Mouse (Mus musculus) gastrocnemius, postnatal 10 days (tissue): Measurements from ENCODE around the gene Cep250. TPM values are rescaled to one million over a fixed set of nuclear protein-coding genes. Genes with fewer than 3 reads are reported as not detected.
"Not testable (repeated sequence)": the region's sequence is repeated elsewhere in the genome, so short reads cannot be mapped to it uniquely, and the experiment has no call there.

Experiments
- DNase-seq: peaks from one replicate; pipeline ENCODE4 v3.0.0; 2021; ENCODE audit warnings: mixed read lengths
- long read RNA-seq, 2 experiments: library from polyadenylated mRNA; stranded (forward); transcript quantifications; one replicate each; pipeline ENCODE4 v2.0.0; 2021
- total RNA-seq, 2 experiments: library from RNA; stranded (reverse); gene quantifications; 2 replicates each; pipeline ENCODE4 v1.2.3; 2021

Gene Cep250
- total RNA-seq: 10 to 100 TPM in 1 of 2 experiments, 1 to 10 TPM in 1; 7.8 to 11.7 TPM
- long read RNA-seq, experiment 1, partial matches to known transcripts: 8 of 15 reads
- long read RNA-seq, experiment 1, other reads (novel, unspliced or antisense): 7 of 15 reads
- long read RNA-seq, experiment 2, partial matches to known transcripts: 5 of 9 reads
- long read RNA-seq, experiment 2, other reads (novel, unspliced or antisense): 4 of 9 reads

- peak; percentile 88 for DNase-seq
Observed at GRCm38 (mm10) chr2:155956134-155957059, at the start of gene Cep250. Gene Cep250, plus strand, starts transcription at chr2:155956458.

GRCm38 (mm10) chr2:155914684-155915083 is 41.6 kb upstream of the Cep250 start:
- no peak for DNase-seq

GRCm38 (mm10) chr2:155923143-155923542 is 33.1 kb upstream of the Cep250 start:
- DNase-seq: no peak

- DNase-seq: not testable (repeated sequence)
Observed at GRCm38 (mm10) chr2:155925213-155925612, 31.0 kb upstream of the Cep250 start.

GRCm38 (mm10) chr2:155928711-155929345 is 27.4 kb upstream of the Cep250 start:
- DNase-seq: no peak

- peak; percentile 86 for DNase-seq
Observed at GRCm38 (mm10) chr2:155929531-155930442, 26.5 kb upstream of the Cep250 start, which contains the start of gene Uqcc1. Gene Uqcc1, minus strand, starts transcription at chr2:155930310.

- DNase-seq: no peak
Observed at GRCm38 (mm10) chr2:155939897-155940529, 16.2 kb upstream of the Cep250 start.

GRCm38 (mm10) chr2:155940681-155941080 is 15.6 kb upstream of the Cep250 start, which contains the start of gene Gm15557:
Gene Gm15557, plus strand, starts transcription at chr2:155940728.
- DNase-seq: no peak

- DNase-seq: peak; percentile 78
Observed at GRCm38 (mm10) chr2:155941697-155942442, 14.4 kb upstream of the Cep250 start.

- DNase-seq: no peak
Observed at GRCm38 (mm10) chr2:155943463-155943862, 12.8 kb upstream of the Cep250 start.

- no peak for DNase-seq
Observed at GRCm38 (mm10) chr2:155944685-155945084, 11.6 kb upstream of the Cep250 start.

GRCm38 (mm10) chr2:155945124-155945523 is 11.1 kb upstream of the Cep250 start, which contains the start of gene Gdf5:
Gene Gdf5, minus strand, starts transcription at chr2:155945367.
- DNase-seq: no peak

- DNase-seq: no peak
Observed at GRCm38 (mm10) chr2:155945580-155945979, 10.7 kb upstream of the Cep250 start.

- peak; percentile 87 for DNase-seq
Observed at GRCm38 (mm10) chr2:155946069-155946468, 10.2 kb upstream of the Cep250 start.

- DNase-seq: no peak
Observed at GRCm38 (mm10) chr2:155946499-155946898, 9.8 kb upstream of the Cep250 start.

- DNase-seq: no peak
Observed at GRCm38 (mm10) chr2:155947390-155948002, 8.8 kb upstream of the Cep250 start.

- no peak for DNase-seq
Observed at GRCm38 (mm10) chr2:155949362-155949761, 6.9 kb upstream of the Cep250 start.

GRCm38 (mm10) chr2:155952006-155952405 is 4.3 kb upstream of the Cep250 start:
- DNase-seq: peak; percentile 42

GRCm38 (mm10) chr2:155959981-155960380 is 3.7 kb downstream of the Cep250 start:
- DNase-seq: no peak

GRCm38 (mm10) chr2:155961862-155962261 is 5.6 kb downstream of the Cep250 start:
- DNase-seq: no peak
